Mouse (Mus musculus) heart, adult 2 months (tissue): ENCODE measurements around the gene Pprc1.

ENCODE experiments used
- CTCF ChIP-seq: fragments of 200-600 bp; IDR thresholded peaks from 2 replicates; pipeline ENCODE4 v1.8.1; 2022; ENCODE audit warnings: antibody characterized with exemption, mild to moderate bottlenecking, moderate library complexity
- EP300 ChIP-seq: fragments of 200-500 bp; IDR thresholded peaks from 2 replicates; pipeline ENCODE4 v1.6.1; 2011; ENCODE audit warnings: low read depth, low read length, control low read depth; ENCODE audit not compliant: insufficient read depth
- POLR2A ChIP-seq: fragments of 200-500 bp; IDR thresholded peaks from 2 replicates; pipeline ENCODE4 v1.6.1; 2011; ENCODE audit warnings: mild to moderate bottlenecking, low read depth, low read length, control low read depth; ENCODE audit not compliant: insufficient read depth

GRCm38 (mm10) chr19:46060845-46061244 lies 16.2 kb downstream of the Pprc1 start:
- TF ChIP-seq POLR2A: no peak
- TF ChIP-seq EP300: no peak
- TF ChIP-seq CTCF: no peak
